Mouse (Mus musculus): Measurements from ENCODE around the gene Psma7.
A peak's percentile ranks its signal among the peaks of the same experiment; 100 is the strongest.

DNA sequence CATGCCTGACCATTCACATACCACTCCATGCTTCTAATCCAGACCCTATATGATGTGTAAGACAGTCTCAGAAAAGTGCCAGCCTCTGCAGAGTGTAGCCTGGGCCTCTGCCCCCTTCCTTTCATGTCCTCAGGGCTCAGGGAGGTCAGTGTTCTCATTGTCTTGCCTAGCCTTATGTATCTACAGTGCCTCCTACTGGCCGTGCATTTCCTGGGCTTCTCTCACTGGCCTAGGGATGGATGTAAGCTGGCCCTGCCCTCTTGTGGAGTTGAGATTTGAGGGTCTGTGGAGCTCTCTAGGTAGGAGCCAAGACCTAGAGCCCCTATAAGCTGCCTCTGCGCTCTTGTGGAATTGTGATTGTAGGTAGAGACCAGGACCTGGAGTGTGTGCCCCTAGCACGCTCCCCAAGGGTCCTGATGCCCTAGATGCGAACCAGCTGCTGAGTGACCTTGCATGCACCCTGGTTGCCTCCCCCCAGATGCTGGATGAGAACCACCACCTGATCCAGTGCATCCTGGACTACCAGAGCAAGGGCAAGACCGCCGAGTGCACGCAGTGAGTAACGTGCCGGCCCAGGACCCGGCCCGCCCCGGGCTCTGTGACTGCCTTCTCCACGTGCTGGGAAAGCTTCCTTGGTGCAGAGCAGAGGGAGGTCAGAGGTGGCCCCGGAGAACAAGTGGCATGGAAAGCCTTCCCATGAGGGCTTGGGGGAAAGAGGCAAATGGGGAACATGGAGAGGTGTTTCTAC is 9.9 kb upstream of the Psma7 start:
- peak; percentile 49 to 63 (median 54); a peak in 5 of 6 replicates for TF ChIP-seq CTCF (IDR thresholded peaks at IDR 0.05 in 2 of 3, conservative IDR thresholded peaks at IDR 0.05 in 1 of 3; ENCODE audit: control insufficient read depth in 1 of 3, insufficient read depth in 1 of 3, low read depth in 2 of 3, low read length in 3 of 3, poor library complexity in 1 of 3, severe bottlenecking in 1 of 3)
- TF ChIP-seq ZC3H11A (IDR thresholded peaks at IDR 0.05; ENCODE audit: low read depth, low read length) = no peak
